Mouse (Mus musculus): Measurements from ENCODE around the gene Tnfsf15.

DNA sequence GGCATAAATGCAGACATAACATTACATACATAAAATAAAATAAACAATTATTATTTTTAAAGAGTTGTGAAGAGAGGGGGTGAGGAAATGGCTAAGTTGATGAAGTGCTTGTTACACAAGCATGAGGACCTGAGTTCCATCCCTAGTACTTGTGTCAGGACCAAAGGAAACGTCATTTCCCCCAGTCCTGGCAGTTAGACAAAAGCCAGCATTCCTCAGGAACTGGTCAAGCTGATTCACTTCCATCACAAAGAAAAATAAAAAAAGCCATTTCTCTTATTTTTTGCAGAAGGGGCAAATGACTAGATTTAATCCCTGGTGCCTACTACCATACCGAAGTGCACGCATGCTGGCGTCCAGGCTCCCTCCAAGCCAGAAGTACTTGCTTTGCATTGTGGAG lies 48.0 kb downstream of the Tnfsf15 start:
- no peak for TF ChIP-seq CTCF (IDR thresholded peaks at IDR 0.05; ENCODE audit: low read depth, low read length)
- no peak for TF ChIP-seq POLR2A (IDR thresholded peaks at IDR 0.05; ENCODE audit: extremely low read depth, insufficient read depth, low read length)
